Mouse (Mus musculus) cerebellum, adult 2 months (tissue): ENCODE measurements around the gene Kirrel3. TPM values are rescaled to one million over a fixed set of nuclear protein-coding genes. Genes with fewer than 3 reads are reported as not detected.

Source experiments
- DNase-seq, 2 experiments: peaks; one replicate each; pipeline ENCODE4 v3.0.0; 2021
- H3K27ac ChIP-seq: fragments of 200-500 bp; 2 replicates; pipeline ENCODE4 v1.5.1; 2012; ENCODE audit warnings: low read length, control low read depth, inconsistent platforms; ENCODE audit not compliant: insufficient read depth
- H3K27me3 ChIP-seq: fragments of 200-500 bp; 2 replicates; pipeline ENCODE4 v1.6.1; 2012; ENCODE audit warnings: inconsistent platforms, mild to moderate bottlenecking, low read length, moderate library complexity; ENCODE audit not compliant: control insufficient read depth, insufficient read depth
- H3K4me1 ChIP-seq: fragments of 200-500 bp; 2 replicates; pipeline ENCODE4 v1.6.1; 2011; ENCODE audit warnings: low read length; ENCODE audit not compliant: control insufficient read depth, insufficient read depth
- H3K4me3 ChIP-seq: fragments of 200-500 bp; replicated peaks from 2 replicates; pipeline ENCODE3; 2011; ENCODE audit warnings: mild to moderate bottlenecking, low read depth, low read length, control low read depth; ENCODE audit not compliant: insufficient read depth
- CTCF ChIP-seq: fragments of 200-500 bp; IDR thresholded peaks from 2 replicates; pipeline ENCODE4 v1.5.1; 2011; ENCODE audit warnings: low read depth, mild to moderate bottlenecking, control low read depth, low read length, moderate library complexity, borderline replicate concordance; ENCODE audit not compliant: insufficient read depth
- POLR2A ChIP-seq: fragments of 200-500 bp; IDR thresholded peaks from 2 replicates; pipeline ENCODE4 v1.6.1; 2011; ENCODE audit warnings: low read length, control low read depth, borderline replicate concordance; ENCODE audit not compliant: insufficient read depth
- WGBS: fragments of 180-500 bp; shearing (Covaris S2); methylation state at CpG from one replicate; pipeline ENCODE4 v1.1.7; 2018; 5-methylcytosine and 5-hydroxymethylcytosine counted together
- polyA plus RNA-seq: library from polyadenylated mRNA; depleted of rRNA; stranded (reverse); fragments of >200 nt; gene quantifications from 2 replicates; pipeline ENCODE4 v1.2.3, GENCODE M21; 2012

Kirrel3 gene
- polyA plus RNA-seq, 1 experiment = 63.5 TPM

GRCm38 (mm10) chr9:34704357-34704756 lies 218.7 kb downstream of the Kirrel3 start:
- H3K4me1 ChIP-seq = peaks cover 23% of the 10 kb centered on the region
- H3K27ac ChIP-seq = no peak overlapping the region
- no peak for TF ChIP-seq POLR2A
- TF ChIP-seq CTCF = no peak
- WGBS = 77% methylated on average over 2 of the region's 2 CpGs
- no peaks in the 10 kb centered on the region for H3K27me3 ChIP-seq
- DNase-seq = no peak
- no peak overlapping the region for H3K4me3 ChIP-seq

- no peak for DNase-seq
- no peaks in the 10 kb centered on the region for H3K27me3 ChIP-seq
- peaks cover 23% of the 10 kb centered on the region for H3K4me1 ChIP-seq
- 77% methylated on average over 4 of the region's 4 CpGs for WGBS
- no peak overlapping the region for H3K4me3 ChIP-seq
- no peak overlapping the region for H3K27ac ChIP-seq
- TF ChIP-seq POLR2A = no peak
- no peak for TF ChIP-seq CTCF
These were observed 220.7 kb downstream of the Kirrel3 start for GRCm38 (mm10) chr9:34706350-34706873.

DNA sequence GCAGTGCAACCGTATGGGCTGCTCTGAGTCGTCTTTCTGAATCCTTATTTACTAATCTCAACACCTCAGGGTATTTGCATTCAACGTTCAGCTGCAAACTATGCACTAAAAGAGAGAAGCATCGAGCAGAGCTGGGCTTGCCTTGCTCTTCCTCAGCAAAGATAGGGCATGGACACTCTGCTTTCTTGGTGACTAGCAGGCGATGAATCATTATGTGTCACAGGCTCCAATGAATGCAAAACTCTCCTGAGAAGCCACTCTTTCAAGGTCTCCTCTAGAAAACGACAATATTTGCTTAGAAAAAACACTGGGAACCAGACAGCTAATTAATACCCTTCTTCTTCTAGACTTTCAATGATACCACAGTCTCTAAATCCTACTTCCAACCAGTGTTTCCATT lies 223.0 kb downstream of the Kirrel3 start:
- H3K4me3 ChIP-seq = no peak overlapping the region
- no peaks in the 10 kb centered on the region for H3K27me3 ChIP-seq
- H3K4me1 ChIP-seq = peaks cover 25% of the 10 kb centered on the region
- H3K27ac ChIP-seq = no peak overlapping the region
- WGBS = 94% methylated on average over 6 of the region's 6 CpGs
- no peak for DNase-seq
- TF ChIP-seq CTCF = no peak
- no peak for TF ChIP-seq POLR2A

- H3K27ac ChIP-seq = no peak overlapping the region
- no peak overlapping the region for H3K4me3 ChIP-seq
- peaks cover 27% of the 10 kb centered on the region for H3K4me1 ChIP-seq
- H3K27me3 ChIP-seq = no peaks in the 10 kb centered on the region
- peak in 1 of 2 experiments; percentile 39 for DNase-seq
- WGBS = 23% methylated on average over 1 of the region's 1 CpGs
- TF ChIP-seq CTCF = no peak
- no peak for TF ChIP-seq POLR2A
These were observed 226.3 kb downstream of the Kirrel3 start for GRCm38 (mm10) chr9:34711996-34712395.

DNA sequence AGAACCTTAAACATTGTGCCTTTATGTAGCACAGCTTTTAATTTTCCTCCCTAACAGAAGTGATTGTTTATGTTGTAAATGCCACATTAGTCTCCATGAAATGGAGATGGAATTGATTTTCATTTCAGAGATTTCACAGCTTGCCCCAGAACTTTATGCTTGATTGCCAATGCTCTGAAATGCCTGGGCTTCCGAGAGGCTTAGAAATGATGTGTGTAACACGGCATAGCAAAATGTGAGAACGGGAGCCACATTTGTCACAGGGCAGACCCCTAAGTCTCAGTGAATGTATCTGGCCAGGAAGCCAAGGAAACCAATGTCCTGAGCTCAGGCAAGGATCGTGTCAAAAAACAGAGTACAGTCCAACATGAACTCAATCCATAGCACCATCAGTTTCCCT lies 227.3 kb downstream of the Kirrel3 start:
- no peaks in the 10 kb centered on the region for H3K27me3 ChIP-seq
- WGBS = 17% methylated on average over 4 of the region's 4 CpGs
- no peak for DNase-seq

DNA sequence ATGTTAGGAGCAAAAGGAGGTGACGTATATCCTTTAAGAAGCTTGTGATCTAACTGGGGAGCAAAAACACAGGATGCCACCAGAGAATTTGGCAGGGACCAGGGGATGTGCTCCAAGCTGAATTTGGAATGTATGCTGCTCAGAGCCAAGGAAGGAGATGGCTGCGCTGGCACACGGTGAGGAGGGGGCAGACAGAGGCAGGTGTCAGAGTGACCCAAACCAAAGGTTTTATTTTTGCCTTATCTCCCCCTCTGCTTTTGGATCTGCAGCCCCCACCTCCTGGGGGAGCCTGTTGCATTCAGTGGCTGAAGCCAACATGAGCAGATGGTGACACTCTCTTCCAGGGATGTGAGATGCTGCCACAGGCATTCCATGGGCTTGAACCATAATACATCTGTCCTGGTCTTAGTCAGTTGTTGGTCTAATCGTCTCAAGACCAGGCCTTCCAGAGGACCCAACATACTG lies 227.8 kb downstream of the Kirrel3 start:
- peaks cover 27% of the 10 kb centered on the region for H3K4me1 ChIP-seq
- no peaks in the 10 kb centered on the region for H3K27me3 ChIP-seq
- no peak overlapping the region for H3K27ac ChIP-seq
- peak; percentile 68 to 74 for DNase-seq
- WGBS = 7% methylated on average over 4 of the region's 4 CpGs
- H3K4me3 ChIP-seq = no peak overlapping the region
- TF ChIP-seq POLR2A (no peak), CTCF (no peak)

More for the DNA sequence above, 227.3 kb downstream of the Kirrel3 start:
- Histone ChIP-seq H3K27ac (no peak overlapping the region), H3K4me1 (peaks cover 27% of the 10 kb centered on the region), H3K4me3 (no peak overlapping the region)
- no peak for TF ChIP-seq POLR2A

GRCm38 (mm10) chr9:34714996-34715619 lies 229.4 kb downstream of the Kirrel3 start:
- Histone ChIP-seq H3K27me3 (no peaks in the 10 kb centered on the region), H3K4me3 (no peak overlapping the region), H3K4me1 (peaks cover 27% of the 10 kb centered on the region), H3K27ac (no peak overlapping the region)
- no peak for DNase-seq
- TF ChIP-seq CTCF (no peak), POLR2A (no peak)
- 89% methylated on average over 3 of the region's 3 CpGs for WGBS

- Histone ChIP-seq H3K4me3 (no peak overlapping the region), H3K27ac (no peak overlapping the region), H3K27me3 (no peaks in the 10 kb centered on the region), H3K4me1 (peaks cover 29% of the 10 kb centered on the region)
- no peak for TF ChIP-seq POLR2A
- no peak for TF ChIP-seq CTCF
- 83% methylated on average over 2 of the region's 2 CpGs for WGBS
- DNase-seq = peak; percentile 52 to 69
These were observed 230.8 kb downstream of the Kirrel3 start for GRCm38 (mm10) chr9:34716476-34716875.
